ENCODE assay signal across 28 mouse cellular contexts in genomic region chr5:115240191-115240590, GRCm38 (mm10). TPM values are rescaled to one million over a fixed set of nuclear protein-coding genes. Genes with fewer than 3 reads are reported as not detected.
A peak's percentile ranks its signal among the peaks of the same experiment; 100 is the strongest.
DNase-seq lines count a peak whose midpoint lies in the region; ATAC-seq and TF ChIP-seq lines count a peak whose summit lies in the region.
"Had no signal": no experiment of that assay in that cellular context is flagged by ENCODE, and none has a peak within 500 bp of the region (broad histone marks: within the 10 kb centered on the region; RNA-seq: fewer than 3 reads in every experiment).

No protein-coding gene starts in this region.

- H3K27ac ChIP-seq in liver, adult 2 months (replicated peaks; ENCODE audit: insufficient read depth, low read depth, low read length): no peak overlapping the region
- H3K27ac ChIP-seq in liver, postnatal 0 days (ENCODE audit: low read depth): no peak overlapping the region
- H3K27ac ChIP-seq: embryonic facial prominence, embryonic 13.5 days; hindbrain, embryonic 14.5 days; limb, embryonic 10.5 days; limb, embryonic 15.5 days; midbrain, embryonic 13.5 days; stomach, embryonic 15.5 days had no signal

- 45% methylated on average over 11 of the region's 11 CpGs for WGBS in liver, adult 2 months
- 82% methylated on average over 11 of the region's 11 CpGs for WGBS in liver, postnatal 0 days (ENCODE audit: insufficient replicate concordance)

- peak; percentile 46 for DNase-seq in layer of hippocampus, adult 11-12 months (ENCODE audit: low spot score)
- DNase-seq in layer of hippocampus, adult 9-10 months (ENCODE audit: low spot score): no peak
- DNase-seq in liver, adult 2 months (ENCODE audit: extremely low read depth, low read depth, low spot score): peak; percentile 64
- DNase-seq in liver, postnatal 0 days: no peak
- peak; percentile 48 to 54 for DNase-seq in right cerebral cortex, postnatal 36 days (ENCODE audit: low spot score in 2 of 2)
- no peak for DNase-seq in right cerebral cortex, postnatal 14 days
- no peak for DNase-seq in cerebellum, postnatal 10 days
- DNase-seq: adrenal gland, adult 2 months; cerebellum, adult 8-10 months; gastrocnemius, postnatal 14 days; heart, adult 18-20 months; heart, postnatal 4 days; kidney, adult 11 months; kidney, postnatal 14 days; lung, postnatal 36 days; retina, postnatal 1 day had no signal

- no peak overlapping the region for H3ac ChIP-seq in myocyte (ENCODE audit: control insufficient read depth, insufficient read length)

- no peak for TF ChIP-seq POLR2A in liver, adult 2 months (IDR thresholded peaks at IDR 0.05; ENCODE audit: extremely low read depth, insufficient read depth, low read length)
- TF ChIP-seq POLR2A in myocyte (IDR thresholded peaks at IDR 0.05; ENCODE audit: insufficient read length, low read depth): no peak

- H3K9ac ChIP-seq in liver, adult 2 months (ENCODE audit: low read depth, low read length): no peak overlapping the region
- no peak overlapping the region for H3K9ac ChIP-seq in liver, postnatal 0 days (replicated peaks)
- H3K9ac ChIP-seq: embryonic facial prominence, embryonic 13.5 days; heart, embryonic 12.5 days; hindbrain, embryonic 14.5 days; limb, embryonic 15.5 days; midbrain, embryonic 13.5 days; stomach, embryonic 15.5 days had no signal

- H3K4me1 ChIP-seq in liver, adult 2 months (ENCODE audit: control insufficient read depth, insufficient read depth, low read length): peaks cover 7% of the 10 kb centered on the region
- H3K4me1 ChIP-seq in liver, postnatal 0 days (ENCODE audit: insufficient read depth): peaks cover 12% of the 10 kb centered on the region; the same call in 1 of the 2 replicates

- no peaks in the 10 kb centered on the region for H3K79me2 ChIP-seq in liver, adult 2 months (ENCODE audit: control insufficient read depth, insufficient read depth, low read length)
- H3K79me2 ChIP-seq in myocyte (ENCODE audit: control insufficient read depth, insufficient read depth): no peaks in the 10 kb centered on the region

- no peak overlapping the region for H3K4me3 ChIP-seq in liver, adult 2 months (ENCODE audit: insufficient read depth, low read depth, low read length)
- no peak overlapping the region for H3K4me3 ChIP-seq in liver, postnatal 0 days (ENCODE audit: low read depth, low read length)
- H3K4me3 ChIP-seq in myocyte: no peak overlapping the region
- H3K4me3 ChIP-seq: embryonic facial prominence, embryonic 13.5 days; heart, embryonic 12.5 days; limb, embryonic 10.5 days; limb, embryonic 15.5 days; midbrain, embryonic 13.5 days; stomach, embryonic 15.5 days had no signal

- no peaks in the 10 kb centered on the region for H3K9me3 ChIP-seq in liver, postnatal 0 days (ENCODE audit: low read length)
- H3K9me3 ChIP-seq: embryonic facial prominence, embryonic 13.5 days; heart, embryonic 12.5 days; limb, embryonic 10.5 days; limb, embryonic 15.5 days; midbrain, embryonic 13.5 days; stomach, embryonic 15.5 days had no signal

- TF ChIP-seq CTCF in liver, adult 2 months (IDR thresholded peaks at IDR 0.05; ENCODE audit: low read depth, low read length): no peak
- TF ChIP-seq CTCF in liver, postnatal 0 days (IDR thresholded peaks at IDR 0.05; ENCODE audit: low read depth): no peak

- H3K4me2 ChIP-seq in liver, postnatal 0 days (ENCODE audit: low read depth, low read length): no peak overlapping the region
- no peak overlapping the region for H3K4me2 ChIP-seq in myocyte (ENCODE audit: low read depth)
- H3K4me2 ChIP-seq: embryonic facial prominence, embryonic 13.5 days; heart, embryonic 12.5 days; hindbrain, embryonic 14.5 days; limb, embryonic 15.5 days; midbrain, embryonic 13.5 days; stomach, embryonic 15.5 days had no signal

- no peak for ATAC-seq in liver, postnatal 0 days
- ATAC-seq: activated CD4-positive, CD25-positive, alpha-beta regulatory T cell, adult 4 months; forebrain, embryonic 16.5 days; inflammation-experienced regulatory T-cells, adult 6 months; midbrain, embryonic 13.5 days had no signal

- peaks cover 32% of the 10 kb centered on the region; the same call in 1 of the 2 replicates for H3K36me3 ChIP-seq in liver, adult 2 months (ENCODE audit: control insufficient read depth, insufficient read depth, low read length)
- peaks cover 57% of the 10 kb centered on the region for H3K36me3 ChIP-seq in liver, postnatal 0 days (replicated peaks; ENCODE audit: insufficient read depth, low read length)
- peaks cover 33% of the 10 kb centered on the region for H3K36me3 ChIP-seq in myocyte (ENCODE audit: control insufficient read depth, insufficient read depth)

- no peaks in the 10 kb centered on the region for H3K27me3 ChIP-seq in liver, adult 2 months (ENCODE audit: control insufficient read depth, insufficient read depth, low read length)
- peaks cover 6% of the 10 kb centered on the region for H3K27me3 ChIP-seq in liver, postnatal 0 days (ENCODE audit: insufficient read depth, low read length)
- H3K27me3 ChIP-seq in myocyte (ENCODE audit: control insufficient read depth, insufficient read depth, insufficient read length): no peaks in the 10 kb centered on the region
- H3K27me3 ChIP-seq: embryonic facial prominence, embryonic 13.5 days; heart, embryonic 12.5 days; stomach, embryonic 15.5 days had no signal

- TF ChIP-seq EP300 in liver, postnatal 0 days (IDR thresholded peaks at IDR 0.05; ENCODE audit: low read depth): no peak

TF ChIP-seq in myocyte, 11 proteins besides CTCF, POLR2A, EP300 and RAD21:
- TF ChIP-seq POLR2AphosphoS2 (IDR thresholded peaks at IDR 0.05; ENCODE audit: insufficient read length, low read depth) (peak; percentile 24), SRF (IDR thresholded peaks at IDR 0.05; ENCODE audit: control insufficient read depth, insufficient read length, low read depth) (no peak)

RNA-seq across cellular contexts. Expression of gene Pop5, which starts 4.6 kb away (rescaled TPM):
- 56.2 and 59.2 TPM in 2 replicates for total RNA-seq in liver, adult 2 months (2014; rRNA removed)
- 70.3 and 91.0 TPM in 2 replicates for polyA plus RNA-seq in liver, adult 2 months (2012; rRNA removed)
- 58.7 and 61.8 TPM in 2 replicates for polyA plus RNA-seq in liver, postnatal 0 days (2015; fragmentation: Nextera tagmentation; extraction: Ambion mirVana)
- 82.3 TPM for polyA plus RNA-seq in myocyte (2012; fragmentation: generic; extraction: Trizol)

RNA-seq across cellular contexts. Expression of gene Rnf10, which starts 32.5 kb away (rescaled TPM):
- total RNA-seq in liver, adult 2 months (2014; rRNA removed): 32.1 and 42.9 TPM in 2 replicates
- polyA plus RNA-seq in liver, adult 2 months (2012; rRNA removed): 79.2 and 81.3 TPM in 2 replicates
- polyA plus RNA-seq in liver, postnatal 0 days (2015; fragmentation: Nextera tagmentation; extraction: Ambion mirVana): 75.4 and 78.4 TPM in 2 replicates
- 220 TPM for polyA plus RNA-seq in myocyte (2012; fragmentation: generic; extraction: Trizol)

RNA-seq across cellular contexts. Expression of gene Coq5, which starts 39.3 kb away (rescaled TPM):
- total RNA-seq in liver, adult 2 months (2014; rRNA removed): 20.7 and 24.6 TPM in 2 replicates
- 13.7 and 13.9 TPM in 2 replicates for polyA plus RNA-seq in liver, adult 2 months (2012; rRNA removed)
- 19.5 and 19.6 TPM in 2 replicates for polyA plus RNA-seq in liver, postnatal 0 days (2015; fragmentation: Nextera tagmentation; extraction: Ambion mirVana)
- 43.7 TPM for polyA plus RNA-seq in myocyte (2012; fragmentation: generic; extraction: Trizol)

RNA-seq across cellular contexts. Expression of gene Cabp1, which starts 46.0 kb away (rescaled TPM):
- 0.09 TPM in 1 of 2 replicates, not detected in the other for total RNA-seq in liver, adult 2 months (2014; rRNA removed)
- polyA plus RNA-seq in liver, adult 2 months (2012; rRNA removed): 0.07 and 0.21 TPM in 2 replicates
- polyA plus RNA-seq in liver, postnatal 0 days (2015; fragmentation: Nextera tagmentation; extraction: Ambion mirVana): not detected in 2 replicates
- polyA plus RNA-seq in myocyte (2012; fragmentation: generic; extraction: Trizol): 3.1 TPM
- total RNA-seq: megakaryocyte-erythroid progenitor cell, adult 5-6 weeks had no signal
- polyA plus RNA-seq: inflammation-experienced regulatory T-cells, adult 6 months had no signal

Comparison
In these comparisons a context has a peak if more than half of its experiments do, and no peak if none do; other contexts are left out.
1. DNase-seq: peak in layer of hippocampus, adult 11-12 months (single experiment), liver, adult 2 months (single experiment) and right cerebral cortex, postnatal 36 days (2 of 2); none in layer of hippocampus, adult 9-10 months (single experiment), liver, postnatal 0 days (single experiment), right cerebral cortex, postnatal 14 days (single experiment) and cerebellum, postnatal 10 days (0 of 2).